Mouse (Mus musculus) adipocyte (in vitro differentiated cells): Measurements from ENCODE around the gene Idh3b.

Source experiments
- DNase-seq: peaks from one replicate; pipeline ENCODE4 v3.0.0-alpha.2; 2016; ENCODE audit warnings: low spot score

The Idh3b gene

GRCm38 (mm10) chr2:130283854-130284654 is at the start of gene Idh3b:
Gene Idh3b, minus strand, starts transcription at chr2:130284547.
- peak; percentile 89 for DNase-seq

GRCm38 (mm10) chr2:130329502-130329901 is 45.2 kb upstream of the Idh3b start:
- no peak for DNase-seq

GRCm38 (mm10) chr2:130327057-130327456 is 42.7 kb upstream of the Idh3b start:
- no peak for DNase-seq

GRCm38 (mm10) chr2:130303014-130303413 is 18.7 kb upstream of the Idh3b start:
- no peak for DNase-seq

GRCm38 (mm10) chr2:130297580-130297979 is 13.2 kb upstream of the Idh3b start:
- DNase-seq, result no peak

- DNase-seq, result no peak
Observed at GRCm38 (mm10) chr2:130296134-130296745, 11.9 kb upstream of the Idh3b start.

- no peak for DNase-seq
Observed at GRCm38 (mm10) chr2:130295331-130296133, 11.2 kb upstream of the Idh3b start.

GRCm38 (mm10) chr2:130294936-130295277 is 10.6 kb upstream of the Idh3b start, which contains the start of gene Ebf4:
Gene Ebf4, plus strand, starts transcription at chr2:130295169.
- DNase-seq, result no peak

GRCm38 (mm10) chr2:130294218-130294935 is 10.0 kb upstream of the Idh3b start:
- DNase-seq, result no peak

- no peak for DNase-seq
Observed at GRCm38 (mm10) chr2:130293486-130293885, 9.1 kb upstream of the Idh3b start.

GRCm38 (mm10) chr2:130293009-130293408 is 8.7 kb upstream of the Idh3b start:
- no peak for DNase-seq

GRCm38 (mm10) chr2:130291434-130291833 is 7.1 kb upstream of the Idh3b start:
- DNase-seq, result peak; percentile 72

- no peak for DNase-seq
Observed at GRCm38 (mm10) chr2:130289086-130289485, 4.7 kb upstream of the Idh3b start.

GRCm38 (mm10) chr2:130280818-130281217 is 3.5 kb downstream of the Idh3b start:
- no peak for DNase-seq

GRCm38 (mm10) chr2:130280224-130280623 is 4.1 kb downstream of the Idh3b start:
- no peak for DNase-seq

GRCm38 (mm10) chr2:130279600-130280091 is 4.7 kb downstream of the Idh3b start:
- DNase-seq, result no peak

- DNase-seq, result peak; percentile 72
Observed at GRCm38 (mm10) chr2:130275649-130276048, 8.7 kb downstream of the Idh3b start.

- DNase-seq, result no peak
Observed at GRCm38 (mm10) chr2:130274862-130275261, 9.5 kb downstream of the Idh3b start.

- DNase-seq, result peak; percentile 99
Observed at GRCm38 (mm10) chr2:130274149-130274861, 10.0 kb downstream of the Idh3b start, which contains the start of gene Nop56. Gene Nop56, plus strand, starts transcription at chr2:130274430.

- peak; percentile 46 for DNase-seq
Observed at GRCm38 (mm10) chr2:130273732-130274131, 10.6 kb downstream of the Idh3b start.

- no peak for DNase-seq
Observed at GRCm38 (mm10) chr2:130268074-130268473, 16.3 kb downstream of the Idh3b start.
